Mouse (Mus musculus) frontal cortex, postnatal 10 days (tissue): ENCODE data around the gene Cenpe.
A peak's percentile ranks its signal among the peaks of the same experiment; 100 is the strongest.

Source experiments
- DNase-seq, 2 experiments: peaks; one replicate each; pipeline ENCODE4 v3.0.0; 2022; ENCODE audit warnings: low spot score in 2 of 2, mixed read lengths in 1 of 2

Gene Cenpe

GRCm38 (mm10) chr3:135280669-135281415 is 68.5 kb downstream of the Cenpe start, which contains the start of gene Bdh2:
TSS of gene Bdh2 (plus strand) at chr3:135281221.
- DNase-seq: peak; percentile 41 to 70

- no peak for DNase-seq
Observed at GRCm38 (mm10) chr3:135281701-135282100, 69.4 kb downstream of the Cenpe start.

GRCm38 (mm10) chr3:135285256-135285655 is 72.9 kb downstream of the Cenpe start:
- DNase-seq: no peak

- no peak for DNase-seq
Observed at GRCm38 (mm10) chr3:135285807-135286206, 73.5 kb downstream of the Cenpe start.

- no peak for DNase-seq
Observed at GRCm38 (mm10) chr3:135288138-135288750, 75.9 kb downstream of the Cenpe start.

- no peak for DNase-seq
Observed at GRCm38 (mm10) chr3:135289148-135289547, 76.8 kb downstream of the Cenpe start.

GRCm38 (mm10) chr3:135290249-135290894 is 78.0 kb downstream of the Cenpe start:
- peak; percentile 27 to 56 for DNase-seq

GRCm38 (mm10) chr3:135293703-135294102 is 81.4 kb downstream of the Cenpe start:
- DNase-seq: no peak

GRCm38 (mm10) chr3:135295559-135295958 is 83.2 kb downstream of the Cenpe start:
- no peak for DNase-seq

- DNase-seq: no peak
Observed at GRCm38 (mm10) chr3:135298560-135298959, 86.2 kb downstream of the Cenpe start.

- no peak for DNase-seq
Observed at GRCm38 (mm10) chr3:135300081-135300480, 87.7 kb downstream of the Cenpe start.

- DNase-seq: no peak
Observed at GRCm38 (mm10) chr3:135304060-135304459, 91.7 kb downstream of the Cenpe start.

- no peak for DNase-seq
Observed at GRCm38 (mm10) chr3:135304566-135304965, 92.2 kb downstream of the Cenpe start.

- no peak for DNase-seq
Observed at GRCm38 (mm10) chr3:135307411-135308259, 95.3 kb downstream of the Cenpe start, which contains the start of gene Slc9b2. TSS of gene Slc9b2 (plus strand) at chr3:135307700.

GRCm38 (mm10) chr3:135312916-135313491 is 100.7 kb downstream of the Cenpe start:
- DNase-seq: no peak

GRCm38 (mm10) chr3:135313727-135314126 is 101.4 kb downstream of the Cenpe start:
- DNase-seq: no peak

- no peak for DNase-seq
Observed at GRCm38 (mm10) chr3:135314811-135315210, 102.5 kb downstream of the Cenpe start.

GRCm38 (mm10) chr3:135315720-135316425 is 103.5 kb downstream of the Cenpe start:
- DNase-seq: no peak

- no peak for DNase-seq
Observed at GRCm38 (mm10) chr3:135318331-135318730, 106.0 kb downstream of the Cenpe start.
